Mouse (Mus musculus) heart, adult 2 months (tissue): ENCODE measurements around the gene Mfsd2a.

Experiments used
- CTCF ChIP-seq: fragments of 200-600 bp; IDR thresholded peaks from 2 replicates; pipeline ENCODE4 v1.8.1; 2022; ENCODE audit warnings: antibody characterized with exemption, mild to moderate bottlenecking, moderate library complexity
- EP300 ChIP-seq: fragments of 200-500 bp; IDR thresholded peaks from 2 replicates; pipeline ENCODE4 v1.6.1; 2011; ENCODE audit warnings: low read depth, low read length, control low read depth; ENCODE audit not compliant: insufficient read depth
- POLR2A ChIP-seq: fragments of 200-500 bp; IDR thresholded peaks from 2 replicates; pipeline ENCODE4 v1.6.1; 2011; ENCODE audit warnings: mild to moderate bottlenecking, low read depth, low read length, control low read depth; ENCODE audit not compliant: insufficient read depth

GRCm38 (mm10) chr4:122961589-122961988 lies 601 bp upstream of the Mfsd2a start:
- TF ChIP-seq CTCF (no peak), EP300 (no peak), POLR2A (no peak)
